Mouse (Mus musculus) v-Abl transformed pro-B cells (cell line): ENCODE data around the gene Gmeb2.
"Not testable (repeated sequence)": the region's sequence is repeated elsewhere in the genome, so short reads cannot be mapped to it uniquely, and the experiment has no call there.

Experiments used
- in situ Hi-C, 2 experiments: fragments of 400-800 bp; cut with MboI; formaldehyde crosslinking; loops; one replicate each; pipeline ENCODE4 v1.15.1; 2025; ENCODE audit not compliant: unreplicated experiment in 2 of 2

The Gmeb2 gene

GRCm38 (mm10) chr2:181287958-181288350 lies at the start of gene Gmeb2:
TSS of gene Gmeb2 (minus strand) at chr2:181288035.
- in situ Hi-C loops, result not testable (repeated sequence)

- in situ Hi-C loops, result loop anchor here (5.0 to 25.0 kb wide), 2 partner anchors 147 to 347 kb away; partner anchors contain the start of genes Ppdpf (in 2 of the 2) and Col20a1 (in 1 of the 2)
These were observed 46.2 kb upstream of the Gmeb2 start for GRCm38 (mm10) chr2:181334023-181334422.

GRCm38 (mm10) chr2:181332542-181332941 lies 44.7 kb upstream of the Gmeb2 start:
- in situ Hi-C loops, result loop anchor here (5.0 to 25.0 kb wide), 2 partner anchors 145 to 345 kb away; partner anchors contain the start of genes Ppdpf (in 2 of the 2) and Col20a1 (in 1 of the 2)

- in situ Hi-C loops, result loop anchor here in 1 of 2 experiments (25.0 kb wide), 1 partner anchor 339 kb away; the partner anchor contains the start of gene Col20a1
These were observed 38.3 kb upstream of the Gmeb2 start for GRCm38 (mm10) chr2:181326098-181326497.

- in situ Hi-C loops, result loop anchor here in 1 of 2 experiments (25.0 kb wide), 1 partner anchor 1060 kb away; the partner anchor contains the start of genes Cables2 and Rps21
These were observed 34.3 kb upstream of the Gmeb2 start for GRCm38 (mm10) chr2:181322136-181322535.

GRCm38 (mm10) chr2:181320103-181320499 lies 32.3 kb upstream of the Gmeb2 start:
- in situ Hi-C loops, result loop anchor here in 1 of 2 experiments (25.0 kb wide), 1 partner anchor 1058 kb away; the partner anchor contains the start of genes Cables2 and Rps21

GRCm38 (mm10) chr2:181319248-181320102 lies 31.6 kb upstream of the Gmeb2 start, which contains the start of gene Rtel1:
TSS of gene Rtel1 (plus strand) at chr2:181319739.
- in situ Hi-C loops, result loop anchor here in 1 of 2 experiments (25.0 kb wide), 1 partner anchor 1057 kb away; the partner anchor contains the start of genes Cables2 and Rps21

- in situ Hi-C loops, result loop anchor here in 1 of 2 experiments (25.0 kb wide), 1 partner anchor 1052 kb away; the partner anchor contains the start of genes Cables2 and Rps21
These were observed 26.4 kb upstream of the Gmeb2 start, which contains the start of gene Stmn3 for GRCm38 (mm10) chr2:181314080-181314810. TSS of gene Stmn3 (minus strand) at chr2:181314500.

GRCm38 (mm10) chr2:181313344-181314079 lies 25.7 kb upstream of the Gmeb2 start:
- in situ Hi-C loops, result loop anchor here in 1 of 2 experiments (25.0 kb wide), 1 partner anchor 1051 kb away; the partner anchor contains the start of genes Cables2 and Rps21

GRCm38 (mm10) chr2:181313006-181313343 lies 25.1 kb upstream of the Gmeb2 start:
- in situ Hi-C loops, result loop anchor here in 1 of 2 experiments (25.0 kb wide), 1 partner anchor 1051 kb away; the partner anchor contains the start of genes Cables2 and Rps21

- in situ Hi-C loops, result loop anchor here in 1 of 2 experiments (25.0 kb wide), 1 partner anchor 1050 kb away; the partner anchor contains the start of genes Cables2 and Rps21
These were observed 24.6 kb upstream of the Gmeb2 start for GRCm38 (mm10) chr2:181312435-181312834.

GRCm38 (mm10) chr2:181307144-181307804 lies 19.4 kb upstream of the Gmeb2 start:
- in situ Hi-C loops, result loop anchor here in 1 of 2 experiments (25.0 kb wide), 1 partner anchor 1045 kb away; the partner anchor contains the start of genes Cables2 and Rps21

GRCm38 (mm10) chr2:181304944-181305343 lies 17.1 kb upstream of the Gmeb2 start:
- in situ Hi-C loops, result loop anchor here in 1 of 2 experiments (25.0 kb wide), 1 partner anchor 1043 kb away; the partner anchor contains the start of genes Cables2 and Rps21

GRCm38 (mm10) chr2:181302041-181302440 lies 14.2 kb upstream of the Gmeb2 start:
- in situ Hi-C loops, result loop anchor here in 1 of 2 experiments (25.0 kb wide), 1 partner anchor 1040 kb away; the partner anchor contains the start of genes Cables2 and Rps21

GRCm38 (mm10) chr2:181290937-181291336 lies 3.1 kb upstream of the Gmeb2 start:
- in situ Hi-C loops, result no loop called here

GRCm38 (mm10) chr2:181288691-181289090 lies 856 bp upstream of the Gmeb2 start:
- in situ Hi-C loops, result no loop called here

GRCm38 (mm10) chr2:181287338-181287957 lies 387 bp downstream of the Gmeb2 start:
- in situ Hi-C loops, result no loop called here

GRCm38 (mm10) chr2:181286629-181287337 lies 1.1 kb downstream of the Gmeb2 start:
- in situ Hi-C loops, result no loop called here
